Mouse (Mus musculus): ENCODE results near the gene Plk5. TPM values are rescaled to one million over a fixed set of nuclear protein-coding genes. Genes with fewer than 3 reads are reported as not detected.

The Plk5 gene
- total and polyA plus RNA-seq, 3 experiments, result not detected

GRCm38 (mm10) chr10:80397524-80398173 is 41.4 kb downstream of the Plk5 start (continued):
- TF ChIP-seq BHLHE40 (IDR thresholded peaks at IDR 0.05; ENCODE audit: low read depth, low read length), result peak; percentile 57
- no peak for TF ChIP-seq JUN (IDR thresholded peaks at IDR 0.05; ENCODE audit: insufficient read depth, low read depth, low read length)
- TF ChIP-seq CHD2 (IDR thresholded peaks at IDR 0.05; ENCODE audit: low read length), result no peak
- peak; percentile 22; the same call in 1 of the 2 replicates for TF ChIP-seq HCFC1 (IDR thresholded peaks at IDR 0.05; ENCODE audit: low read depth, low read length)
- TF ChIP-seq ELF1 (IDR thresholded peaks at IDR 0.05; ENCODE audit: low read depth, low read length), result peak; percentile 50; the same call in 1 of the 2 replicates
- TF ChIP-seq MYC (IDR thresholded peaks at IDR 0.05; ENCODE audit: low read depth, low read length), result 0 out of 2 replicates have a peak, but pooled peaks have one; percentile 15
- peak; percentile 65; the same call in 1 of the 2 replicates for TF ChIP-seq EP300 (IDR thresholded peaks at IDR 0.05; ENCODE audit: low read length)
- TF ChIP-seq ZKSCAN1 (IDR thresholded peaks at IDR 0.05; ENCODE audit: borderline replicate concordance, low read depth, low read length), result peak; percentile 38; the same call in 1 of the 2 replicates
- no peak for TF ChIP-seq CTCF (conservative IDR thresholded peaks at IDR 0.05 in 1 of 2, IDR thresholded peaks at IDR 0.05 in 1 of 2; ENCODE audit: low read depth in 2 of 2, low read length in 2 of 2)
- no peak for TF ChIP-seq PAX5 (IDR thresholded peaks at IDR 0.05; ENCODE audit: low read length)

DNA sequence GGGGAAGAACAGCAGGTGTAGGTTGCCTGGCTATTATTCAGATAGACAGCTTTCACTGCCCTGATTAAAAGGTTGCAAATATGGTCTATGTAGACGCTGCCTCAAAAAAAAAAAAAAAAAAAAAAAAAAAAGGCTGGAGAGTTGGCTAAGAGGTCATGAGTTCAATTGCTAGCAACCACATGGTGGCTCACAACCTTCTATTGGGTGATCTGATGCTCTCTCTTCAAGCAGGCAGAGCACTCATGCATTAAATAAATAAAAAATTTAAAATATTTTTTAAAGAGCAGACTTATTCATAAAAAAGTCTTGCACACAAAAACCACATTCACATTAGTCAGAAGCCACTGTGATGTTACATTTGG is 41.9 kb downstream of the Plk5 start:
- dilution Hi-C loops (cut with MboI; ENCODE audit: extremely low pct_ligation_motif_present, extremely low pct_unique_long_range_greater_than_20kb, low sequenced_read_pairs), result no loop called here
- TF ChIP-seq GABPA (IDR thresholded peaks at IDR 0.05; ENCODE audit: insufficient replicate concordance, low read depth, low read length), result no peak
- no peak for TF ChIP-seq JUND (conservative IDR thresholded peaks at IDR 0.05; ENCODE audit: low read depth, low read length)
- TF ChIP-seq ZNF384 (IDR thresholded peaks at IDR 0.05; ENCODE audit: low read depth, low read length), result peak; percentile 87

GRCm38 (mm10) chr10:80398719-80399190 is 42.5 kb downstream of the Plk5 start:
- H3K36me3 ChIP-seq (replicated peaks in 1 of 2; ENCODE audit: control insufficient read depth in 1 of 2, insufficient read depth in 1 of 2, low read length in 1 of 2), result peaks cover 44 to 56% of the 10 kb centered on the region in 2 experiments
- in situ Hi-C loops (cut with MboI; ENCODE audit: low pct_ligation_motif_present, low pct_unique_long_range_greater_than_20kb, low sequenced_read_pairs), result no loop called here
- DNase-seq (ENCODE audit: extremely low read depth), result peak; percentile 97
- H3K9ac ChIP-seq (ENCODE audit: insufficient read depth, low read depth), result peak overlapping the region; percentile 96
- H3K9me3 ChIP-seq (replicated peaks; ENCODE audit: low read length), result peaks cover 7% of the 10 kb centered on the region
- dilution Hi-C loops (cut with MboI; ENCODE audit: extremely low pct_ligation_motif_present, extremely low pct_unique_long_range_greater_than_20kb, low sequenced_read_pairs), result no loop called here
- H3K27ac ChIP-seq (ENCODE audit: insufficient read depth, low read depth), result peak overlapping the region; percentile 92
- H3K4me2 ChIP-seq (ENCODE audit: insufficient read depth, low read depth, poor library complexity, severe bottlenecking), result peak overlapping the region; percentile 68
- no peaks in the 10 kb centered on the region for H3K27me3 ChIP-seq (replicated peaks)
- H3K79me2 ChIP-seq (replicated peaks; ENCODE audit: control insufficient read depth, extremely low read depth, insufficient read depth, poor library complexity, severe bottlenecking), result peaks cover 18% of the 10 kb centered on the region
- H3K4me3 ChIP-seq (replicated peaks in 1 of 3; ENCODE audit: low read depth in 2 of 3, low read length in 2 of 3, poor library complexity in 1 of 3), result peak overlapping the region; percentile 61 to 78 (median 63)
- peaks cover 18 to 47% of the 10 kb centered on the region in 2 experiments for H3K4me1 ChIP-seq (ENCODE audit: control insufficient read depth in 1 of 2, insufficient read depth in 2 of 2)
- no peak for TF ChIP-seq MEF2A (IDR thresholded peaks at IDR 0.05; ENCODE audit: borderline replicate concordance, low read depth, low read length)
- TF ChIP-seq IRF4 (IDR thresholded peaks at IDR 0.05; ENCODE audit: low read depth, low read length), result no peak
- TF ChIP-seq POLR2A (IDR thresholded peaks at IDR 0.05; ENCODE audit: low read depth, low read length), result peak; percentile 85
- TF ChIP-seq E2F4 (IDR thresholded peaks at IDR 0.05; ENCODE audit: insufficient replicate concordance, low read depth, low read length), result no peak
- TF ChIP-seq NELFE (IDR thresholded peaks at IDR 0.05; ENCODE audit: low read depth, low read length), result peak; percentile 83
- TF ChIP-seq CTCF (conservative IDR thresholded peaks at IDR 0.05 in 1 of 2, IDR thresholded peaks at IDR 0.05 in 1 of 2; ENCODE audit: low read depth in 2 of 2, low read length in 2 of 2), result peak in 1 of 2 experiments; percentile 10; a peak in 1 of 4 replicates
- TF ChIP-seq JUN (IDR thresholded peaks at IDR 0.05; ENCODE audit: insufficient read depth, low read depth, low read length), result no peak
- peak; percentile 91 for TF ChIP-seq MXI1 (IDR thresholded peaks at IDR 0.05; ENCODE audit: low read depth, low read length)
- TF ChIP-seq ELF1 (IDR thresholded peaks at IDR 0.05; ENCODE audit: low read depth, low read length), result no peak; the same call in 1 of the 2 replicates
- TF ChIP-seq MAX (IDR thresholded peaks at IDR 0.05; ENCODE audit: low read length), result peak; percentile 95
- TF ChIP-seq ZNF384 (IDR thresholded peaks at IDR 0.05; ENCODE audit: low read depth, low read length), result no peak
- no peak for TF ChIP-seq ZC3H11A (IDR thresholded peaks at IDR 0.05; ENCODE audit: low read depth, low read length)
- TF ChIP-seq EP300 (IDR thresholded peaks at IDR 0.05; ENCODE audit: low read length), result no peak
- 0 out of 2 replicates have a peak, but pooled peaks have one; percentile 45 for TF ChIP-seq UBTF (IDR thresholded peaks at IDR 0.05; ENCODE audit: low read depth, low read length)
- no peak for TF ChIP-seq SMC3 (IDR thresholded peaks at IDR 0.05; ENCODE audit: low read depth, low read length)
- TF ChIP-seq CHD2 (IDR thresholded peaks at IDR 0.05; ENCODE audit: low read length), result no peak; the same call in 1 of the 2 replicates
- TF ChIP-seq TCF12 (IDR thresholded peaks at IDR 0.05; ENCODE audit: low read depth, low read length), result peak; percentile 81
- TF ChIP-seq CHD1 (IDR thresholded peaks at IDR 0.05; ENCODE audit: low read depth, low read length), result no peak
- TF ChIP-seq USF2 (conservative IDR thresholded peaks at IDR 0.05; ENCODE audit: low read depth, low read length), result no peak
- no peak for TF ChIP-seq MAFK (IDR thresholded peaks at IDR 0.05; ENCODE audit: insufficient replicate concordance, low read length)
- TF ChIP-seq ZKSCAN1 (IDR thresholded peaks at IDR 0.05; ENCODE audit: borderline replicate concordance, low read depth, low read length), result no peak
- TF ChIP-seq POLR2AphosphoS2 (IDR thresholded peaks at IDR 0.05; ENCODE audit: low read depth, low read length), result no peak; the same call in 1 of the 2 replicates

More for the DNA sequence above, 41.9 kb downstream of the Plk5 start:
- Histone ChIP-seq H3K4me2 (ENCODE audit: insufficient read depth, low read depth, poor library complexity, severe bottlenecking) (peak overlapping the region; percentile 68), H3K27me3 (replicated peaks) (no peaks in the 10 kb centered on the region), H3K4me3 (replicated peaks in 1 of 3; ENCODE audit: low read depth in 2 of 3, low read length in 2 of 3, poor library complexity in 1 of 3) (peak overlapping the region; percentile 61 to 78 (median 63)), H3K27ac (ENCODE audit: insufficient read depth, low read depth) (peak overlapping the region; percentile 98), H3K4me1 (ENCODE audit: control insufficient read depth in 1 of 2, insufficient read depth in 2 of 2) (peaks cover 18 to 53% of the 10 kb centered on the region in 2 experiments), H3K36me3 (replicated peaks in 1 of 2; ENCODE audit: control insufficient read depth in 1 of 2, insufficient read depth in 1 of 2, low read length in 1 of 2) (peaks cover 44 to 56% of the 10 kb centered on the region in 2 experiments), H3K9ac (ENCODE audit: insufficient read depth, low read depth) (peak overlapping the region; percentile 96), H3K79me2 (replicated peaks; ENCODE audit: control insufficient read depth, extremely low read depth, insufficient read depth, poor library complexity, severe bottlenecking) (peaks cover 18% of the 10 kb centered on the region), H3K9me3 (replicated peaks; ENCODE audit: low read length) (peaks cover 1% of the 10 kb centered on the region)
- DNase-seq (ENCODE audit: extremely low read depth), result no peak
- in situ Hi-C loops (cut with MboI; ENCODE audit: low pct_ligation_motif_present, low pct_unique_long_range_greater_than_20kb, low sequenced_read_pairs), result no loop called here

Data from CH12.LX (cell line).